Mouse (Mus musculus) splenic B cell, adult 2 months (primary cell): Measurements from ENCODE around the gene Pld6.
"Not testable (repeated sequence)": the region's sequence is repeated elsewhere in the genome, so short reads cannot be mapped to it uniquely, and the experiment has no call there.

Experiments used
- DNase-seq: peaks from one replicate; pipeline ENCODE4 v3.0.0-alpha.2; 2011; ENCODE audit warnings: low read depth, low spot score
- H3K27me3 ChIP-seq: 2 replicates; pipeline ENCODE4 v1.6.1; 2012; ENCODE audit warnings: mild to moderate bottlenecking, low read length, moderate library complexity, mixed read lengths; ENCODE audit not compliant: control insufficient read depth, poor library complexity, insufficient read depth, severe bottlenecking
- H3K36me3 ChIP-seq: 2 replicates; pipeline ENCODE4 v1.6.1; 2012; ENCODE audit warnings: mild to moderate bottlenecking, low read length, moderate library complexity, mixed read lengths; ENCODE audit not compliant: control insufficient read depth, poor library complexity, insufficient read depth, severe bottlenecking

Gene Pld6

DNA sequence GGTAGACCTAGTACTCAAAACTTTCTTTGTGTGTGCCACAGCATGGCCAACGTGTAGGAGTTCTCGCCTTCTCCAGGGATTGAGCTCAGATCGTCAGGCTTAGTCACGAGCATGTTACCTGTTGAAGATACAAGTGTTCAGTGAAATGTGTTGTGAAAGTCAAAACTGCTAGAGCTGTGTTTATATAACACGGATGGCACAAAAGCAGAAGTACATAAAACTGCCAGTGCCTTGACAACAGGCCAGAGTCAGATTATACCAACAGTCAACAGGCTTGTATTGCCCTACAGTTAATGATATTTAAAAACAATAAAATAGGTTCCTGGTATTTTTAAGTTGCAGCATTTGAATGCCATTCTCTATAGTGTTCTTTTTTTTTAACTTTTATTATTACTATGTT lies 41.6 kb downstream of the Pld6 start:
- DNase-seq: no peak
- Histone ChIP-seq H3K36me3 (peaks cover under 1% of the 10 kb centered on the region; the same call in 1 of the 2 replicates), H3K27me3 (no peaks in the 10 kb centered on the region)

GRCm38 (mm10) chr11:59744374-59744773 lies 43.1 kb downstream of the Pld6 start:
- Histone ChIP-seq H3K36me3 (no peaks in the 10 kb centered on the region; the same call in 1 of the 2 replicates), H3K27me3 (no peaks in the 10 kb centered on the region)
- DNase-seq: no peak

- Histone ChIP-seq H3K27me3 (no peaks in the 10 kb centered on the region), H3K36me3 (no peaks in the 10 kb centered on the region)
- DNase-seq: no peak
Observed at GRCm38 (mm10) chr11:59743712-59744111, 43.7 kb downstream of the Pld6 start.

GRCm38 (mm10) chr11:59743307-59743706 lies 44.1 kb downstream of the Pld6 start:
- Histone ChIP-seq H3K27me3 (no peaks in the 10 kb centered on the region), H3K36me3 (no peaks in the 10 kb centered on the region)
- DNase-seq: no peak

DNA sequence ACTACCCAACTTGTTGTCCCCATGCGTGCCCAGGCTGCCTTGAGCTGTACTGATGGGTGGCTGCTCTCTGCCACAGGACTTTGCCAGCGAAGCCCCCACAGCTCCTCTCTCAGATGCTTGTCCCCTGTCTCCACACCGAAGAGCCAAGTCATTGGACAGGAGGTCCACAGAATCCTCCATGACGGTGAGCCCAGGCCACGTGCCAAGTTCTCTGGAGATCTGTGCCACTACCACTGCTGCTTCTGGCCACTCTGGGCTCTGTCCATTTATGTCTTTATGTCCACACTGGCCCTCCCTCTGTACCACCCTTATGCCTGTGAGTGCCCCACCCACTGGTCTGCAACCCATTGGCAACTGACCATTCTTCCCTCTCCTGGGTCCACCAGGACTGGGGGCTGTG lies 45.5 kb downstream of the Pld6 start:
- H3K27me3 ChIP-seq: no peaks in the 10 kb centered on the region
- DNase-seq: no peak
- H3K36me3 ChIP-seq: no peaks in the 10 kb centered on the region

DNA sequence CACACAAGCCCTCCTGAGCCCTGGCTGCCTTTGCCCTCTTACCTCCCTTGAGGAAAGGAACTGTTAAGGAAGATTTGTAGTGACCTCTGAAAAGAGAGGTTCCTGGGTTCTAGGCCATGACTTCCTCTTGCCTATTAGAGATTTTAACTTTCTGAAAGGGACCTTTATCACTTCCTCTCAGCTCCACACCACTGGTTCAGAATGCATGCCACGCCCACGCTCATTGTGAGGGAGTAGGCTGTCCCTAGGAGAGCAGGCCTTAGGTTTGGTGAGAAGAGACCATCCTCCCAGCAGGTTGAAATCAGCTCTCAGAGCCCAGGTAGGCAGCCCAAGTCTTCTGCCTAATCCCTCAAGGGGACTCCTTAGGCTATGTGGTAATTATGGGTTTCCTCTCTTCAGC lies 47.4 kb downstream of the Pld6 start:
- DNase-seq: peak; percentile 72
- Histone ChIP-seq H3K27me3 (no peaks in the 10 kb centered on the region), H3K36me3 (no peaks in the 10 kb centered on the region)

- DNase-seq: no peak
- H3K36me3 ChIP-seq: no peaks in the 10 kb centered on the region
- no peaks in the 10 kb centered on the region for H3K27me3 ChIP-seq
Observed at GRCm38 (mm10) chr11:59737250-59737649, 50.2 kb downstream of the Pld6 start.

DNA sequence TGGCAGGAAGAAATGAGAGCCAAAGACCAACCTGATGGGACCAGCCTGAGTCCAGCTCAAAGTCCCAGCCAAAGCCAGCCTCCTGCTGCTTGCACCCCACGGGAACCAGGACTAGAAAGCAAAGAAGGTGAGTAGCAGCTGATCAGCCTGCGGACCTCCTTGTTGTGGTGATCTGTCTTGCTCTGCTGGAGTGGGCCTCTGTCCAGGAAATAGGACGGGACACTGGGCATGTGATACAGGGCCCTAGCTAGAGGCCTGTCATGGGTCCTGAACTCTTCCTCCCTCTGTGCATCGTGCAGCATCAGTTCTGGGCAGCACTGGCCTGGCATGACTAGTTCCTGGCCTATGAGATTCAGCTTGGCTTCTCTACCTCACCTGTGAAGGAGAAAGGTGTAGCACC lies 51.5 kb downstream of the Pld6 start:
- H3K27me3 ChIP-seq, H3K36me3 ChIP-seq, DNase-seq: not testable (repeated sequence)

DNA sequence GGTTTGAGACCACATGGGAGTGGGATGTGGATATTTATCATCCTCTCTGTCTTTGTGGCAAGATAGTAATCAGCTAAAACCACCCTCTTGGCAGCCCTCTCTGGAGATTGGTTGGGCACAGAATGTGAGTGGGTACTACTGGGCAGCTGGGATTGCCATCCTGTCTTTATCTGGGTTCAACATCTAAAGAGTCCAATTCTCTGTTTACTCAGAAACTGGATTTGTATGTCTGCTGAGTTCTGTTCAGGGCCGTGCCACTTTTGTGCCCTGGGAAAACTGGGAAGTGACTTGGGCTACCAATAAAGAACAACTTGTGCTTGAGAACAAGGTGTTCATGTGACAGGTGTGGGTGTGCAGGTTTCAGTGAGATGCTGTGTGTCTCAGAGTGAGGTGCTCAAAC lies 53.1 kb downstream of the Pld6 start:
- H3K27me3 ChIP-seq: no peaks in the 10 kb centered on the region
- peaks cover 2% of the 10 kb centered on the region; the same call in 1 of the 2 replicates for H3K36me3 ChIP-seq
- no peak for DNase-seq
